8 mouse cellular contexts compared by ENCODE assay signal in genomic region chr4:117125348-117125909, GRCm38 (mm10). TPM values are rescaled to one million over a fixed set of nuclear protein-coding genes. Genes with fewer than 3 reads are reported as not detected.
A peak's percentile ranks its signal among the peaks of the same experiment; 100 is the strongest.
DNase-seq lines count a peak whose midpoint lies in the region; ATAC-seq lines count a peak whose summit lies in the region.

Btbd19 (minus strand) TSS chr4:117125725.

- peaks cover 26% of the 10 kb centered on the region for H3K36me3 ChIP-seq in embryonic facial prominence, embryonic 10.5 days (replicated peaks)
- H3K36me3 ChIP-seq in intestine, embryonic 15.5 days: peaks cover 9% of the 10 kb centered on the region; the same call in 1 of the 2 replicates

- peaks cover 45% of the 10 kb centered on the region for H3K4me1 ChIP-seq in embryonic facial prominence, embryonic 10.5 days
- H3K4me1 ChIP-seq in intestine, embryonic 15.5 days (replicated peaks): peaks cover 32% of the 10 kb centered on the region

- peak; percentile 89 for DNase-seq in ZHBTc4 (ENCODE audit: low read depth, low spot score)
- DNase-seq in embryonic facial prominence, embryonic 10.5 days (ENCODE audit: low spot score): peak; percentile 64
- no peak for DNase-seq in gonadal fat pad, adult 2 months (ENCODE audit: low read depth)
- DNase-seq in left cerebral cortex, postnatal 25 days (ENCODE audit: low spot score in 2 of 2): peak; percentile 70 to 89
- DNase-seq in right cerebral cortex, postnatal 25 days: peak; percentile 78

- WGBS in embryonic facial prominence, embryonic 10.5 days: 37% methylated on average over 8 of the region's 8 CpGs
- WGBS in intestine, embryonic 15.5 days: 28% methylated on average over 8 of the region's 8 CpGs

- intact Hi-C loops in left cerebral cortex, postnatal 25 days (cut with DNase I): no loop called here

- peak; percentile 66 for ATAC-seq in intestine, embryonic 15.5 days
- ATAC-seq in megakaryocyte-erythroid progenitor cell, adult 5-6 weeks (replicated peaks; ENCODE audit: low FRiP score, low TSS enrichment, poor library complexity, severe bottlenecking): no peak
- ATAC-seq in erythroid progenitor cell, adult 5-6 weeks (replicated peaks; ENCODE audit: low FRiP score, poor library complexity, severe bottlenecking): no peak

- H3K4me3 ChIP-seq in embryonic facial prominence, embryonic 10.5 days: peak within 1 kb of the TSS; percentile 23
- H3K4me3 ChIP-seq in intestine, embryonic 15.5 days (replicated peaks): no peak within 1 kb of the TSS

- peak within 1 kb of the TSS; percentile 83 for H3K27ac ChIP-seq in embryonic facial prominence, embryonic 10.5 days (replicated peaks)
- peak within 1 kb of the TSS; percentile 89 for H3K27ac ChIP-seq in intestine, embryonic 15.5 days

- no peaks in the 10 kb centered on the region for H3K9me3 ChIP-seq in embryonic facial prominence, embryonic 10.5 days
- H3K9me3 ChIP-seq in intestine, embryonic 15.5 days: no peaks in the 10 kb centered on the region

- H3K27me3 ChIP-seq in embryonic facial prominence, embryonic 10.5 days (replicated peaks; ENCODE audit: low read depth, poor library complexity, severe bottlenecking): peaks cover 9% of the 10 kb centered on the region
- no peaks in the 10 kb centered on the region for H3K27me3 ChIP-seq in intestine, embryonic 15.5 days (replicated peaks)

- H3K9ac ChIP-seq in intestine, embryonic 15.5 days: peak within 1 kb of the TSS; percentile 46

- peak within 1 kb of the TSS; percentile 44 for H3K4me2 ChIP-seq in intestine, embryonic 15.5 days (replicated peaks)

RNA-seq across cellular contexts. Expression of gene Btbd19, which starts in this region (rescaled TPM):
- 3.6 and 4.0 TPM in 2 replicates for polyA plus RNA-seq in embryonic facial prominence, embryonic 10.5 days (2016; fragmentation: Nextera tagmentation; extraction: Ambion mirVana)
- 12.3 and 13.8 TPM in 2 replicates for polyA plus RNA-seq in gonadal fat pad, adult 2 months (2012; rRNA removed)
- 6.0 and 7.6 TPM in 2 replicates for polyA plus RNA-seq in intestine, embryonic 15.5 days (2015; fragmentation: Nextera tagmentation; extraction: Ambion mirVana)
- total RNA-seq in left cerebral cortex, postnatal 25 days (2021): 10 to 100 TPM; 13.0 to 14.0 TPM
- total RNA-seq in megakaryocyte-erythroid progenitor cell, adult 5-6 weeks (2014; fragmentation: Nextera tagmentation): 17.5 and 19.1 TPM in 2 replicates
- 7.7 and 15.6 TPM in 2 replicates for total RNA-seq in megakaryocyte-erythroid progenitor cell, adult 5-6 weeks (2017)
- total RNA-seq in erythroid progenitor cell, adult 5-6 weeks (2015; ENCODE audit: low replicate concordance): not detected in 2 replicates
- total RNA-seq in erythroid progenitor cell, adult 5-6 weeks (2017; ENCODE audit: low replicate concordance): 1.2 and 5.1 TPM in 2 replicates
